Mouse (Mus musculus): ENCODE data around the gene Gas7.

Gas7 gene

GRCm38 (mm10) chr11:67496796-67497195, 41.6 kb downstream of the Gas7 start:
- no peak for DNase-seq

- DNase-seq = no peak
Measured at GRCm38 (mm10) chr11:67500115-67500514, 44.9 kb downstream of the Gas7 start.

GRCm38 (mm10) chr11:67501468-67502244, 46.4 kb downstream of the Gas7 start:
- DNase-seq = no peak

- no peak for DNase-seq
Measured at GRCm38 (mm10) chr11:67509219-67509876, 54.1 kb downstream of the Gas7 start.

GRCm38 (mm10) chr11:67510831-67511230, 55.6 kb downstream of the Gas7 start:
- DNase-seq = no peak

GRCm38 (mm10) chr11:67513001-67513400, 57.8 kb downstream of the Gas7 start:
- DNase-seq = no peak

- DNase-seq = peak; percentile 31
Measured at GRCm38 (mm10) chr11:67514401-67514800, 59.2 kb downstream of the Gas7 start.

- no peak for DNase-seq
Measured at GRCm38 (mm10) chr11:67515020-67515911, 60.0 kb downstream of the Gas7 start.

- DNase-seq = no peak
Measured at GRCm38 (mm10) chr11:67515912-67516305, 60.7 kb downstream of the Gas7 start.

GRCm38 (mm10) chr11:67517748-67518147, 62.5 kb downstream of the Gas7 start:
- no peak for DNase-seq

GRCm38 (mm10) chr11:67518985-67519384, 63.7 kb downstream of the Gas7 start:
- no peak for DNase-seq

GRCm38 (mm10) chr11:67522671-67523070, 67.4 kb downstream of the Gas7 start:
- DNase-seq = no peak

- no peak for DNase-seq
Measured at GRCm38 (mm10) chr11:67523806-67524205, 68.6 kb downstream of the Gas7 start.

GRCm38 (mm10) chr11:67524731-67525130, 69.5 kb downstream of the Gas7 start:
- no peak for DNase-seq

GRCm38 (mm10) chr11:67525841-67526240, 70.6 kb downstream of the Gas7 start:
- DNase-seq = no peak

GRCm38 (mm10) chr11:67526621-67527545, 71.6 kb downstream of the Gas7 start:
- peak; percentile 43 for DNase-seq

GRCm38 (mm10) chr11:67531286-67531685, 76.0 kb downstream of the Gas7 start:
- no peak for DNase-seq

- DNase-seq = no peak
Measured at GRCm38 (mm10) chr11:67531926-67532565, 76.8 kb downstream of the Gas7 start.

GRCm38 (mm10) chr11:67532728-67533127, 77.5 kb downstream of the Gas7 start:
- no peak for DNase-seq

- DNase-seq = no peak
Measured at GRCm38 (mm10) chr11:67533151-67533550, 77.9 kb downstream of the Gas7 start.

GRCm38 (mm10) chr11:67535703-67536102, 80.5 kb downstream of the Gas7 start:
- DNase-seq = no peak

GRCm38 (mm10) chr11:67536413-67536812, 81.2 kb downstream of the Gas7 start:
- no peak for DNase-seq
